Mouse (Mus musculus): Measurements from ENCODE around the gene Drosha. TPM values are rescaled to one million over a fixed set of nuclear protein-coding genes. Genes with fewer than 3 reads are reported as not detected.
"Not testable (repeated sequence)": the region's sequence is repeated elsewhere in the genome, so short reads cannot be mapped to it uniquely, and the experiment has no call there.

Gene Drosha
- polyA plus RNA-seq, 1 experiment from 2014 or later, result 57.5 TPM

- WGBS, result 92% methylated on average over 18 of the region's 18 CpGs
- Histone ChIP-seq H3K36me3 (replicated peaks) (peaks cover 30% of the 10 kb centered on the region; the same call in 1 of the 2 replicates), H3K4me1 (no peaks in the 10 kb centered on the region), H3K4me3 (no peak overlapping the region), H3K9me3 (no peaks in the 10 kb centered on the region), H3K9ac (no peak overlapping the region), H3K27ac (no peak overlapping the region), H3K27me3 (replicated peaks) (no peaks in the 10 kb centered on the region), H3K4me2 (no peak overlapping the region)
- no peak for ATAC-seq (replicated peaks)
Observed at GRCm38 (mm10) chr15:12896022-12897009, 71.7 kb downstream of the Drosha start.

GRCm38 (mm10) chr15:12897831-12898230, 73.2 kb downstream of the Drosha start:
- WGBS, result 91% methylated on average over 8 of the region's 8 CpGs
- Histone ChIP-seq H3K36me3 (replicated peaks) (peaks cover 34% of the 10 kb centered on the region; the same call in 1 of the 2 replicates), H3K27me3 (replicated peaks) (no peaks in the 10 kb centered on the region), H3K9ac (no peak overlapping the region), H3K4me1 (no peaks in the 10 kb centered on the region), H3K4me3 (no peak overlapping the region), H3K27ac (no peak overlapping the region), H3K9me3 (no peaks in the 10 kb centered on the region), H3K4me2 (no peak overlapping the region)
- ATAC-seq (replicated peaks), result no peak

GRCm38 (mm10) chr15:12900428-12901196, 76.0 kb downstream of the Drosha start:
- no peaks in the 10 kb centered on the region for H3K27me3 ChIP-seq (replicated peaks)
- whole genome bisulfite sequencing, result 87% methylated on average over 18 of the region's 18 CpGs
- peak overlapping the region; percentile 31 for H3K27ac ChIP-seq
- no peaks in the 10 kb centered on the region for H3K4me1 ChIP-seq
- H3K4me3 ChIP-seq, result no peak overlapping the region
- peaks cover 33% of the 10 kb centered on the region for H3K36me3 ChIP-seq (replicated peaks)
- H3K4me2 ChIP-seq, result no peak overlapping the region
- peak; percentile 70 for ATAC-seq (replicated peaks)
- no peaks in the 10 kb centered on the region for H3K9me3 ChIP-seq
- H3K9ac ChIP-seq, result no peak overlapping the region

- Histone ChIP-seq H3K27me3 (replicated peaks) (no peaks in the 10 kb centered on the region), H3K9ac (no peak overlapping the region), H3K9me3 (no peaks in the 10 kb centered on the region), H3K4me1 (no peaks in the 10 kb centered on the region), H3K4me2 (no peak overlapping the region), H3K36me3 (replicated peaks) (peaks cover 30% of the 10 kb centered on the region), H3K4me3 (no peak overlapping the region), H3K27ac (peak overlapping the region; percentile 31)
- ATAC-seq (replicated peaks), result peak; percentile 84
- WGBS, result 58% methylated on average over 8 of the region's 8 CpGs
Observed at GRCm38 (mm10) chr15:12901197-12901570, 76.6 kb downstream of the Drosha start.

- H3K9me3 ChIP-seq, result no peaks in the 10 kb centered on the region
- no peak overlapping the region for H3K4me3 ChIP-seq
- no peaks in the 10 kb centered on the region for H3K27me3 ChIP-seq (replicated peaks)
- no peak for ATAC-seq (replicated peaks)
- H3K36me3 ChIP-seq (replicated peaks), result peaks cover 22% of the 10 kb centered on the region
- no peak overlapping the region for H3K4me2 ChIP-seq
- WGBS, result 90% methylated on average over 6 of the region's 6 CpGs
- no peak overlapping the region for H3K9ac ChIP-seq
- no peaks in the 10 kb centered on the region for H3K4me1 ChIP-seq
- H3K27ac ChIP-seq, result no peak overlapping the region
Observed at GRCm38 (mm10) chr15:12904442-12904841, 79.8 kb downstream of the Drosha start.

GRCm38 (mm10) chr15:12907962-12908719, 83.5 kb downstream of the Drosha start:
- Histone ChIP-seq H3K36me3 (replicated peaks) (peaks cover 8% of the 10 kb centered on the region), H3K9me3 (no peaks in the 10 kb centered on the region), H3K27ac (no peak overlapping the region), H3K4me2 (no peak overlapping the region), H3K4me1 (no peaks in the 10 kb centered on the region), H3K9ac (no peak overlapping the region), H3K4me3 (no peak overlapping the region), H3K27me3 (replicated peaks) (no peaks in the 10 kb centered on the region)
- 77% methylated on average over 19 of the region's 19 CpGs for WGBS
- ATAC-seq (replicated peaks), result no peak

GRCm38 (mm10) chr15:12908720-12909028, 84.1 kb downstream of the Drosha start:
- Histone ChIP-seq H3K9me3 (no peaks in the 10 kb centered on the region), H3K9ac (no peak overlapping the region), H3K36me3 (replicated peaks) (peaks cover 7% of the 10 kb centered on the region), H3K4me2 (no peak overlapping the region), H3K4me3 (no peak overlapping the region), H3K27ac (no peak overlapping the region), H3K27me3 (replicated peaks) (no peaks in the 10 kb centered on the region), H3K4me1 (no peaks in the 10 kb centered on the region)
- ATAC-seq (replicated peaks), result no peak
- WGBS, result 73% methylated on average over 4 of the region's 4 CpGs

- Histone ChIP-seq H3K27ac (no peak overlapping the region), H3K4me2 (no peak overlapping the region), H3K9me3 (no peaks in the 10 kb centered on the region), H3K9ac (no peak overlapping the region), H3K36me3 (replicated peaks) (peaks cover 11% of the 10 kb centered on the region), H3K4me1 (no peaks in the 10 kb centered on the region), H3K27me3 (replicated peaks) (no peaks in the 10 kb centered on the region), H3K4me3 (no peak overlapping the region)
- no peak for ATAC-seq (replicated peaks)
- WGBS, result 71% methylated on average over 7 of the region's 7 CpGs
Observed at GRCm38 (mm10) chr15:12909171-12909570, 84.6 kb downstream of the Drosha start.

- no peaks in the 10 kb centered on the region for H3K4me1 ChIP-seq
- H3K4me3 ChIP-seq, result no peak overlapping the region
- no peak overlapping the region for H3K27ac ChIP-seq
- H3K27me3 ChIP-seq (replicated peaks), result no peaks in the 10 kb centered on the region
- H3K9me3 ChIP-seq, result no peaks in the 10 kb centered on the region
- WGBS, result 77% methylated on average over 7 of the region's 7 CpGs
- H3K4me2 ChIP-seq, result no peak overlapping the region
- peaks cover 4% of the 10 kb centered on the region; the same call in 1 of the 2 replicates for H3K36me3 ChIP-seq (replicated peaks)
- 0 out of 2 replicates have a peak, but pooled peaks have one; percentile 37 for ATAC-seq (replicated peaks)
- H3K9ac ChIP-seq, result no peak overlapping the region
Observed at GRCm38 (mm10) chr15:12911082-12911481, 86.5 kb downstream of the Drosha start.

- no peak overlapping the region for H3K4me2 ChIP-seq
- H3K27me3 ChIP-seq (replicated peaks), result no peaks in the 10 kb centered on the region
- H3K9ac ChIP-seq, result no peak overlapping the region
- no peaks in the 10 kb centered on the region for H3K4me1 ChIP-seq
- no peak overlapping the region for H3K4me3 ChIP-seq
- WGBS, result 81% methylated on average over 10 of the region's 10 CpGs
- no peaks in the 10 kb centered on the region for H3K9me3 ChIP-seq
- H3K36me3 ChIP-seq (replicated peaks), result peaks cover 23% of the 10 kb centered on the region; the same call in 1 of the 2 replicates
- ATAC-seq (replicated peaks), result no peak
- no peak overlapping the region for H3K27ac ChIP-seq
Observed at GRCm38 (mm10) chr15:12916314-12916815, 91.8 kb downstream of the Drosha start.

- H3K36me3 ChIP-seq (replicated peaks), result peaks cover 22% of the 10 kb centered on the region; the same call in 1 of the 2 replicates
- 84% methylated on average over 11 of the region's 11 CpGs for WGBS
- not testable (repeated sequence) for H3K27ac ChIP-seq
Observed at GRCm38 (mm10) chr15:12919326-12919966, 94.8 kb downstream of the Drosha start.

More at GRCm38 (mm10) chr15:12919326-12919966, 94.8 kb downstream of the Drosha start:
- not testable (repeated sequence) for H3K4me3 ChIP-seq; H3K4me2 ChIP-seq; ATAC-seq (replicated peaks); H3K9ac ChIP-seq; H3K9me3 ChIP-seq; H3K27me3 ChIP-seq (replicated peaks); H3K4me1 ChIP-seq
